Mouse (Mus musculus): ENCODE measurements around the gene Dnaja3. TPM values are rescaled to one million over a fixed set of nuclear protein-coding genes. Genes with fewer than 3 reads are reported as not detected.
A peak's percentile ranks its signal among the peaks of the same experiment; 100 is the strongest.

The Dnaja3 gene
- total RNA-seq, 2 experiments from 2014 or later: 61.2 to 65.4 TPM

DNA sequence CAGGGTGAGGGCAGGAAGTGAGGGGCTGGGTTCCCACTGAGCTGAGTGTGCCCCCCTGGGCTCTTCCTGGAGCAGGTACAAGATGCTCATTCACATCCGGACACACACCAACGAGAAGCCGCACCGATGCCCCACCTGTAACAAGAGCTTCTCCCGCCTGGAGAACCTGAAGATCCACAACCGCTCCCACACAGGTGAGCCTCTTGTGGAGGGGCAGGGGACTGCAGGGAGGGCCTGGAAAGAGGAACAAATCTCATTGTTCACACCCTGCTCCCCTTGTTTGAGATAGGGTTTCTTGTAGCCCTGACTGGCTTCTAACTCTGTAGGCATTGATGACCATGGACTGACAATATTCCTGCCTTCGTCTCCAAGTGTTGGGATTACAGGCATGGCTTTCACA, 28.1 kb upstream of the Dnaja3 start:
- no peak overlapping the region for H3K4me3 ChIP-seq
- H3K27ac ChIP-seq: no peak overlapping the region
- TF ChIP-seq CTCF (conservative IDR thresholded peaks at IDR 0.05): peak; percentile 57
- DNase-seq (ENCODE audit: low spot score in 2 of 2): no peak

DNA sequence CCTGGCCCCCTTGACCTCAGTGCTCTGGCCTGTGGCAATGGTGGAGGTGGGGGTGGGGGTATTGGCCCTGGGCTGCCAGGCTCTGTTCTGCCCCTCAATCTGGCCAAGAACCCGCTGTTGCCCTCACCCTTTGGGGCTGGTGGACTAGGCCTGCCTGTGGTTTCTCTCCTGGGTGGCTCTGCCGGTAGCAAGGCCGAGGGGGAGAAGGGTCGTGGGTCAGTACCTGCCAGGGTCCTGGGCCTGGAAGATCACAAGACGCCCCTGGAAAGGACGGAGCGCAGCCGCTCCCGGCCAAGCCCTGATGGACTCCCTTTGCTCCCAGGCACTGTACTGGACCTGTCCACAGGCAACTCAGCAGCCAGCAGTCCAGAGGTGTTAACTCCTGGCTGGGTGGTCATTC, 26.1 kb upstream of the Dnaja3 start:
- H3K27ac ChIP-seq: no peak overlapping the region
- no peak overlapping the region for H3K4me3 ChIP-seq
- DNase-seq (ENCODE audit: low spot score in 2 of 2): no peak
- no peak for TF ChIP-seq CTCF (conservative IDR thresholded peaks at IDR 0.05)

DNA sequence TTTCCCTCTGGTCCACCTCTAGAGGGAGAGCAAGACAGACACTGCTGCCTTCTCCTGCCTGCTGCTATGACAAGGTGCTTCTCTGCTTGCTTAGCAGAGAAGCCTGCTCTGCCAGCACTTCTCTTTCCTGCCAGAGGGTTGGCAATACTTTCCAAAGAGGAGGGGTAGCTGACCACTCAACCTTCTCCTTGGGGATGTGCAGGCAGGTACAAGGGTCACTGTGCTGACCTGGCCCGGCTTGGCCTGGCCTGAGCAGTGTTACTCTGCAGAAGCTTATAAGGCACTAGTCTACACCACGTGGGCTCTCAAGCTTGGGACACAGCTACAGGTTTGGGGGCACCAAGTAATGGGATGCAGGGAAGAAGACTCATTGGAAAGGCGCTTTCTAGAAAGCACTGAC, 25.1 kb upstream of the Dnaja3 start:
- no peak for DNase-seq (ENCODE audit: low spot score in 2 of 2)
- H3K27ac ChIP-seq: no peak overlapping the region
- no peak overlapping the region for H3K4me3 ChIP-seq
- TF ChIP-seq CTCF (conservative IDR thresholded peaks at IDR 0.05): no peak

DNA sequence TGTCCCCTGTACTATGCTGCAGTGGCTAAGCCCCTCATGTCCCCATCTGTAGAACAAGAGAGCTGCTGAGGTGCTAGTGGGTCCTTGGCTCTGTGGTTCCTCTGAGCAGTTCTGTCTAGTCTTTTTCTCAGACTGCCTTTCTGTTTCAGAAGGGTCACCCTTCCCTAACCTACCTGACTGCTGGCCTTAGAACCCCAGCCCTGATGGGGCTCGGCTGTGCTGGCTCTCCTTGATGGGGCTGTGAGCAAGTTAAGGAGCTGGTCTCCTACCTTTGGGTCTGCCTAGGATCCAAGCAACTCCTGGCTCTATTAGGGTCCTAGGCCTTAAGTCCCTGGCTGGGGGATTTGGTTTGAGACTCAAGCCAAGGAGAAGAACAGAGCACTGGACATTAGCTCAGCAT, 24.5 kb upstream of the Dnaja3 start:
- Histone ChIP-seq H3K27ac (no peak overlapping the region), H3K4me3 (no peak overlapping the region)
- no peak for DNase-seq (ENCODE audit: low spot score in 2 of 2)
- TF ChIP-seq CTCF (conservative IDR thresholded peaks at IDR 0.05): no peak

DNA sequence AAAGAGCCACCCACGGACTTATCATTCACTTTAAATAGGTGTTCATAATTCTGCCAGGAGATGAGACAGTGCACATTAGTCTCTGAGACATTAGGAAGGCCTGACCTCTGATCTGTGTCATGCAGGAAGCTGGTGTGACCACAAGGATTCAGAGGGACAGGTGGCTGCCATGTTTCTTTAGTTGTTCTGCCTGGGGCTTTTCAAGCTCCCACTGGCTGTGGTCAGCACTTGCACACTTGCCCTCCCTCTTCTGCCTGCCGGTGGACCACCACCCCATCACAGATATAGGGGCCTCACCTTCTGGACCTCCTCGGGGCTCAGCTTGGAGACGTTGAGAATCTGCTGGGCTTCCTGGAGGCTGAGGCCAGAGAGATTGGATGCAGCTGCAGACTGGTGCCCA, 23.0 kb upstream of the Dnaja3 start:
- no peak overlapping the region for H3K4me3 ChIP-seq
- TF ChIP-seq CTCF (conservative IDR thresholded peaks at IDR 0.05): no peak; the same call in 1 of the 2 replicates
- no peak overlapping the region for H3K27ac ChIP-seq
- DNase-seq (ENCODE audit: low spot score in 2 of 2): no peak

DNA sequence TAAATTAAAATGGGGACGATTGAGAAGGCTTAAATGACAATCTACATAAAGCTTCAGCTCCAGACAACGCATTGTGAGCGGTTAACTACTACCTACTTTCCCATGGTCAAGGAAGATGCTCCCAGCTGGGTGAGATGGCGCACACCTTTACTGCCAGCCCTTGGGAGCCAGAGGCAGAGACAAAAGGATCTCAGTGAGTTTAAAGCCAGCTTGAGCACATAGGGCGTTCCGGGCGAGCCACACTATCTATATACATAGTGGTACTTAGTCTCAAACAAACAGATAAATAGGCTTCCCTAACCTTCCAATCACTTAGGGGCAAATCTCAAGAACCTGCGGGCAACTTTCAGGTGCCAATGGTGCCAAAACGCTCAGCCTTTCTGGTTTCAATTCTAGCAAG, 15.7 kb upstream of the Dnaja3 start:
- TF ChIP-seq CTCF (conservative IDR thresholded peaks at IDR 0.05): no peak
- Histone ChIP-seq H3K4me3 (peak overlapping the region; percentile 87), H3K27ac (peak overlapping the region; percentile 92)
- DNase-seq (ENCODE audit: low spot score in 2 of 2): no peak

DNA sequence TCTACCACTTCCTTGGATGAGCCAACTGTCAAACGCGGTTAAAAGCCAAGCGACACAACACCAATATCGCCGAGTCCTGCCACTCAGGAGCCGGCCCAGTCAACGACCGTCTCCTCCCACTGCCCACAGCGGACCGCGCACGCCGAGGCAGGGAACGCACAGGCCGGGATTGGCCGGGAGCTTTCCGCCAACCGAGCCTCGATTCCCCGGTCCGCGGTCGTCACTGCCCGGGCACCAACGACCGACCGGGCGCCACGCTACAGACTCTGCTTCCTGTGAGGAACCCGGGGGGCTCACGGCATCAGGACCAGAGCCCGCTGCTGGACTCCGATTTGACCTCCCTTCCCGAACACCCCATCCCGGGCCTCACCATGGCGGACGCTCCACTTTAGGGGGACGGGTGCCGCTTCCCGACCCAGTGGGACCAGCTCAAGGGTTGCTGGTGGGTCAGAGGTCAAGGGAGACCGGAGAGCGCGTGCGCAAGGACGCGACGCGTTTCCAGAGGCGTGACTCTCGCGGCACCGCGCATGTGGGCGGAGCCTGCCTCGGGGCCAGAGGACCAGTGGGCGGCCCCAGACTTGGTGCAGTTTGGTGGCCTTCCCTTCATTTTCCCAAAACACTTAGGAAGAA, 15.2 kb upstream of the Dnaja3 start, which contains the start of gene Pam16:
TSS of gene Pam16 (minus strand) at position 508 of the 630 bp plus-strand sequence.
- peak; percentile 89 to 93 for DNase-seq (ENCODE audit: low spot score in 2 of 2)
- Histone ChIP-seq H3K4me3 (peak within 1 kb of the TSS; percentile 87), H3K27ac (peak within 1 kb of the TSS; percentile 92)
- TF ChIP-seq CTCF (conservative IDR thresholded peaks at IDR 0.05): no peak

DNA sequence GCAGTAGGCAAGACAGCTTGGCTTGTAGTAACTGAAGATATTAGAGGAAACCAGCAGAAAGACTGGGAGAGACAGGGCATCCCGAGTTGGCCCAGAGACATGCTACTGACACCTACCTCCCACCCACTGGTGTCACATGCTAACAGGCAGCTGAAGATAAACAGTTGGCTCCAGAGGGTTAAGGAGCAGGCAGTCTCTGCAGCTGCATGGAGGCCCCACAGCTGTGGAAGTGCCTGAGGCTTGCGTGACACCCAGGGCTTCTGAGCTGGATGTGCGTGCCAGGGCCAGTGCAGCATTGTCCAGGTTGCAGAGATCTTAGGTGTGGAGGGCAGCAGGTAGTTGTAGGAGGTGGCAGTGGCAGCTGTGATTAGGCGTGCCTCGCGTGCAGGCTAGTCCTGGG, 12.7 kb upstream of the Dnaja3 start:
- H3K4me3 ChIP-seq: no peak overlapping the region
- H3K27ac ChIP-seq: no peak overlapping the region
- no peak for TF ChIP-seq CTCF (conservative IDR thresholded peaks at IDR 0.05)
- no peak for DNase-seq (ENCODE audit: low spot score in 2 of 2)

DNA sequence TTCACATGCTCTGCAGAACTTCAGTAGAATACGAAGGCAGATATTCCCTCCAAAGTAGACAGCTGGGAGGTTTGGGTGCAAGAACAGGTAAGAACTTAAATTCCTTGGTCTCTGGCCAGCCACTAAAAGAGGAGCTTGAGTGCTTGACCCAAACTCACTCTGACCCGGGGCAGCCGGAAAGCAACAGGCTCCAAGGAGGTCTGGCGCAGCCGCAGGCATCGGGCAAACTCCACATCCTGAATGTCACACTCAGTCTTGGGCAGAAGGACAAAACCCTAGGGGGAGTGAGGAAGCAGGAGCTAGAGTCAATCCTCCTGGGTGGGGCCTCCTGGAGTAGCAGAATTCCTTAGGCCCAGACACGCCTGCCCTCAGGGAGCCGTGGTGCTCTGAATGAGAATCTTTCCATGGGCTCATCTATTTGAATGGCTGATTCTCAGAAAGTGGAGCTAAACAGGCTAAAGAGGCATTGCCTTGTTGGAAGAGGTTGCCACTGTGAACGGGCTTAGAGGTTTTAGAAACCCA, 10.8 kb upstream of the Dnaja3 start:
- Histone ChIP-seq H3K27ac (no peak overlapping the region), H3K4me3 (no peak overlapping the region)
- no peak for TF ChIP-seq CTCF (conservative IDR thresholded peaks at IDR 0.05)
- no peak for DNase-seq (ENCODE audit: low spot score in 2 of 2)

DNA sequence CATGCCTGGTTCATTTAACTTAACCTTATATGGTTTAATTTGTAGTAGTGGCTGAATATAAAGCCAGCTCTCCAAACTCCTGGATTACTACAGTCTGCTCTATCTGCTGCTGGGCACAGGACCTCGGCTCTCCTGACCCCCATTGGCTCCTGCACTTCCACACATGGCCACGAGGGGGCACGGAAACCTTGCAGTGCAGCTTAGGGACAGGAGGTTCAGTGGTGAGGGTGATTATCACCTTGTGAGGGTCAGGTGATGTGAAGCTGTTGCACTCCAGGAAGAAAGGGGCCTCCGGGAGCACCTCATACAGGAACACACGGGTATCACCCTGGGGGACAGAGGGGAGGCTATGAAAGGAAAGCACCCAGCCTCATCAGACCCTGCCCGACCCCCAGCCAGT, 9.8 kb upstream of the Dnaja3 start:
- peak; percentile 98 for TF ChIP-seq CTCF (conservative IDR thresholded peaks at IDR 0.05)
- Histone ChIP-seq H3K27ac (no peak overlapping the region), H3K4me3 (no peak overlapping the region)
- DNase-seq (ENCODE audit: low spot score in 2 of 2): peak; percentile 41 to 80

DNA sequence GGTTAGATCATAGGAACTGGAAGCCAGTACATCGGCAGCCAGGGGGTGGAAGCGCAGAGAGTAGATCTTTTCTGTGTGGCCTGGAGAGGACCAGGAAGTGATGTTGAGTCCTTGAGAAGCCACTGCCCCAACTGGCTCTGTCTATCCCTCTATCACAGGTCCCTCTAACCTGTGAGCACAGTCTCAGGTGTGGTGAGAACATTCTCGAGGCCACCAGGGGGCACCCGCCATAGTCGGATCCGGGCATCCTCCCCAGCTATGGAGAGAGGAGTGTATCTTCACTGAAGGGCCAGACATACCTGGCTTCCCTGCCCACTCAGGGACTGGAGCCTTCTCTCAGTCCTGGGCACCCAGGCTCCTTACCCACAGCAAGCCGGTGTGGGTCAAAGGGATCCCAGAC, 7.7 kb upstream of the Dnaja3 start:
- no peak overlapping the region for H3K27ac ChIP-seq
- H3K4me3 ChIP-seq: no peak overlapping the region
- no peak for DNase-seq (ENCODE audit: low spot score in 2 of 2)
- peak; percentile 70 for TF ChIP-seq CTCF (conservative IDR thresholded peaks at IDR 0.05)

DNA sequence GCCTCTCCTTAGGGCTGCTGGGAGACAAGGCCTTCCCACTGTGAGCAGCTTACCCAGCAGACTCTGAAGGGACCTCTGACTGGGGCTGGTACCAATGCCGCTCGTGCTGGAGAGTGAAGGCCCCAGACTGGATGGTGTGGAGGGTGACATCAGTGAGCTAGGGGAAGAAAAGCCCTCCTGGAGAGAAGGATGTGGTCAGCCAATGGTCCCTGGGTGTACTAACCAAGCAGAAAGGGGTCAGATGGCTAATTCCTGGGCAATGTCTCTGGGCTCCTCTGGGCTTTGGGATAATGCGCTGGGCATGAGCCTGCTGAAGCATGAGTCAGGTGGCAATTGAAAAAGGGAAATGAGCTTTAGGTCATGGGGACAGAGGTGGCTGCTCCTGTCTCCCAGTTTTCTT, 6.1 kb upstream of the Dnaja3 start:
- no peak overlapping the region for H3K4me3 ChIP-seq
- TF ChIP-seq CTCF (conservative IDR thresholded peaks at IDR 0.05): no peak
- DNase-seq (ENCODE audit: low spot score in 2 of 2): no peak
- no peak overlapping the region for H3K27ac ChIP-seq

DNA sequence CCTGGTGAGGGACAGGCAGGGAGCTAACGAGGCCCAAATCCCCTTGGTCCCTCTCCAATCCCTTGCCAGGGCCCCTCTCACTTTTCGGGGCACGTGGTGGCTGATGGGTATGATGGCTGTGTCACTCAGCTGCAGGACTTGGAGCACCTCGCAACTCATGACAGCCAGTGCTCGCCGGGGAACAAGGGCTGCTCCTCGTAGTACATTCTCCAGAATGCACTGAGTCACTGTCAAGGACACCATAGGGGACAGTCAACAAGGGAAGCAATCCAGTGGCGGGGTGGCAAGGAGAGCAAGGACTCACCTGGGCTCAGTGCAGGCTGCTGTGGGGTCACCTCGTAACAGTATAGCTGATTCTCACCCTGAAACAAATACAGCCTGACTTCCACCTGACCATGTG, 5.1 kb upstream of the Dnaja3 start:
- Histone ChIP-seq H3K27ac (no peak overlapping the region), H3K4me3 (no peak overlapping the region)
- DNase-seq (ENCODE audit: low spot score in 2 of 2): no peak
- no peak for TF ChIP-seq CTCF (conservative IDR thresholded peaks at IDR 0.05)

DNA sequence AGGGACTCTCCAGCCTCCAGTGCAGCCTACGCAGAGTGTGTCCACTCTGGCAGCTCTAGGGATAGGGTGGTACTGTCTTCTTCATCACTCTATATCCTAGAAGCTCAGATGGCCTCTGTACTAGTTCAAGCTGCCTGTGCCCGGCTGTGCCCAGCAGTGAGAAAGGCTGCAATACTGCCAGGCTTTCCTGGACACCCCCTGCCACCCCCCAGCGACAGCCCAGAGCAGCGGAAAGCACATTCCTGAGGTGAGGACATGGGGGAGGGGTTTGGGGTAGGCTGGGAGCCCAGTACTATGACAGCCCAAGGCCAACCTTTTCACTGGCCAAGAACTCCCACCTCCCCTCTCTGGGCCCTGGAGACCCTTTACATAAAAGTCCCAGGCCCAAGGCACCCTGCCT, 4.0 kb upstream of the Dnaja3 start:
- no peak for TF ChIP-seq CTCF (conservative IDR thresholded peaks at IDR 0.05)
- Histone ChIP-seq H3K27ac (no peak overlapping the region), H3K4me3 (no peak overlapping the region)
- DNase-seq (ENCODE audit: low spot score in 2 of 2): no peak

Measured in layer of hippocampus, adult 2 months (tissue).